Mouse (Mus musculus) testis, postnatal 10 days (tissue): ENCODE measurements around the gene Ptprj.
"Not testable (repeated sequence)": the region's sequence is repeated elsewhere in the genome, so short reads cannot be mapped to it uniquely, and the experiment has no call there.

ENCODE experiments used
- DNase-seq: peaks from one replicate; pipeline ENCODE4 v3.0.0; 2021; ENCODE audit warnings: low spot score

Ptprj gene

DNA sequence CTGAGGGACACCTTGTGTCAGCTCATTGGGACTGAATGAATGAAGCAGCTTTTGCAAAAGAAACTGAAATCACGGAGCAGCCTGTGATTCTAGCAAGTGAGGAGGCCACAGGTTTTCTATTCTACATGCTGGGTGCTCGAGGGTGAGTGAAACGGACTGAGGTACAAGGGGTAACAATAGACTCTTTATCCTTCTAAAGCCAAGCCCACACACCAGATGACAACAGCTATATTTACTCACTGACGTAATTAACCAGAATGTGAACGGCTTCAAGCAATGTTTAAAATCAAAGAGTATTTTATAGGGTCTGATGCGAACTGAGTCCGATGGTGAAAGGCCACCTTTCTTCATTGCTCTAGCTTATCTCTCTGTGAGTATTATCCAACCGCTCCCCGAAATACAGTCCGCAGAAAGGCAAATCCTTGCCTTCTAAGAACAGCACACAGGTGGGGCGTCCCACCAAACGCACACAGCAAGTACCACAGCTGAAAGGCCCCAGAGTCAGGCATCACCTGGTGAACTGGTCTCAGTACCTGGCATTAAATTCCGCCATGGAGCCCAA, 99.6 kb downstream of the Ptprj start:
- DNase-seq, result no peak

DNA sequence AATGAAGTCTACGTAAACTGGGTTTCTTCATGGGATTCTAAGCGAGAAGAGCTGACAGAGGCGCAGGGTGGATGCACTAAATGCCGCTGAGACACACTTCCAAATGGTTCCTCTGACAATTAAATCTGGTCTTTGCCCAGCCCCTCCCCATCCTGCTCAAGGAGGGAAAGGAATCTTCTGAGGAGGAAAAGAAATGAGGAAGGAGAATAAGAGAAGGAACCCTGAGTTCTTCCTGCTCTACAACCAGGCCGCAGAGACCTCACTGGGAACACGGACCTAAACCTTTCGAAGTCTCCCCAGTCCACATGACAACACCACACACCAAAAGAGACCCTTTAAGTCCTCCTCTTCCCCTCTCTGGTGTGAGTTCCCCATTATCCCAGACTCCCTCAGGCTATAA, 101.9 kb downstream of the Ptprj start:
- no peak for DNase-seq

DNA sequence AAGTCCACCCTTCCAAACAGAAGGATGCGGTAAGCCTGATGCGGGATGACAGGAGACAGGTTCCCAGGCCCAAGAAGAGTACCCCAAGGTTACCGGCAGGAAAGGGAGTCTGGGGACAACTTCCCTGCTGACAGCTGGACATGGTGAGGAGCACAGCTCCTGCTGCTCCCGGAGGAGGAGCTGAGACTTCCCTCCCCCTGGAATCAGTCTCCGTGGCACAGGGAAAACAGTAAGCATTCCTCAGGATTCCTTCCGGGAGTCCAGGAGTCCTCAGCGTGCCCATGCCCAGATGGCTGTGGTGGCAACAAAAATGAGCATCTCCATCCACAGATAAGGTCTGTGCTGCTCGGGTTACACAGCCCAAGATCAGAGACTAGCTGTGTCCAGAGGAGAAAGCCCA, 102.8 kb downstream of the Ptprj start:
- no peak for DNase-seq

DNA sequence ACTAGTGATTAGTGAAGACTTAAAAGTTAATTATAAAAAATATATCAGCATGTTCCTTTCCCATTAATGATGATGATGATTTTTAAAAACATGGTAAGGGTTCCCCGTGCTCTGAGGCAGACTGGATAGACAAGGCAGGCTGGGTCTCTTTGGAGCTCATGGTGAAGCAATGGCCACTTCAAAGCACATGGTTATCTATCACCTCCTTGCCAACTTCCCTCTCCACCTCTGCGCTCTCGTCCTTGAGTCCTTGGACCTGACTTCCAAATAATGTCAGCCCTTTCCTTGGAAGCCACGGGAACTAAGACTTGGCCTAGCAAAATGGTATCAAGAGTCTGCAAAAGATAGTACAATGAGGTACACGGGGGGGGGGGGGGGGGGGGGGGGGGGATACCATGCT, 103.7 kb downstream of the Ptprj start:
- no peak for DNase-seq

DNA sequence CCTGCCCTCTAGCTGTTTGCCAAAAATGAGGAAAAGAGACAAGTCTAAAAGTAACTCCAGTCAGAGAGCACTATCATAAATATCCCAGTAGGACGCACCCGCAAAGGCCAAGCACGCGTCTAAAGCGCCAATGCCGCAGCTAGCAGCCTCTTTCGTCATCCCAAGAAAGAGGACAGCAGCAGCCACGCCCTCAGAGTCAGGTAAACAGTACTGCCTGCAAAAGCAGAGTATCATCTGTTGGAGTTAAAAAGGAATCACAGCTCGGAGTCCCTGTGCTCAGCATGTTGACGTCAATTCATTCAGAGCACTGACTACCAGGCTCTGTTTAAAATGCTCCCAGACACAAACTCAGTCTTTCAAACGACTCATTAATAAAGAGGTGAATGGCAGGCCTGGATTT, 104.1 kb downstream of the Ptprj start:
- no peak for DNase-seq

DNA sequence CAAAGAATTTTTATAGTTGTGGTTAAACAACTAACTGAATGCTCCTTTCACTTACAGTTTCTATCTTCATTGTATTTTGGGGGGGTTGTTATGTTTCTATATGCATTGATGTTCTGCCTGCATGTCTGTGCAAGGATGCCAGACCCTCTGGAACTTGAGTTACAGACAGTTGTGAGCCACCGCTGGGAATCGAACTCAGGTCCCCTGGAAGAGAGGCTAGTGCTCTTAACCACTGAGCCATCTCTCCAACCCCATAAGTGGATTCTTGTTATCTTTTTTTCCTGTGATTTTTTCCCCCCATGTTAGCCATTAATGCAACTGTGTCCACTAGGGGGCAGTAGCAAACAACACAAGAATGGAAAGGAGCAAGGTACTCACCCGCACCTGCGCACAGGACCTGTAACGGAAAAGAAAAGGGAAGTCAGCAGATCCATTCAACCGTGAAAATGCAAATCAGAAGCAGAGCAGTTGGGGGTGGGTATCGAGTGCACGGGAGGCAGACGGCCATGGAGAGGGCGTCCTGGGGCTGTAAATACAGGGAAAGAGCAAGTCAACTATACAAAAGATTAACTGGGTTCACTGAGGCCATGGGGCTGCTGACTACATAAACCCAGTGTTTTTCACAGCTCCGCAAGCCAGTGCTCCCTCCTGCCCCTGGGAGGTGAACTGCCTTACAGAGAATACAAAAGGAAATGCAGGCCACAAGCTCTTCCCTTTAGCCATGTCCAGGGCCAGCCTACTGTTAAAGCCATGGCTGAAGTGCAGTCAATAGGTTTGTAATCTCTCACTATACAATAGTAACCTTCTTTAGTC, 105.6 kb downstream of the Ptprj start:
- peak; percentile 86 for DNase-seq

DNA sequence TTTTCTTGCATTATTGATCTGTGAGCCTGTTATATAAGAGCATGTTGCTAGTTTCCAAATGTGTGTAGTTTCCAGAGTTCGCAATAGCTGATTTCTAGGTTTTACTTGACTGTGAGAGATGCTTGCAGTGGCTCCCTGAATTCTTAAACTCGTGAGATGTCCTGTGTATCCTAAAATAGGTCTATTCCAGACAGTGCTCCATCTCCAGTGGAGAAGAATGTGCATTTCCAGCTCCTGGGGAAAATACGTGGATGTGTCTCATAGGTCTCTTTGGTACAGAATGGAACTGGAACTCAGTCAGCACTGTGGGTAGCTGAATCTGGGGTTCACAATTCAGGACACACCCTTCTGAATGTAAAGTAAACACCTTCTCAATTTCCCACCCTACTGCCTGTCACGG, 107.7 kb downstream of the Ptprj start:
- DNase-seq, result no peak

DNA sequence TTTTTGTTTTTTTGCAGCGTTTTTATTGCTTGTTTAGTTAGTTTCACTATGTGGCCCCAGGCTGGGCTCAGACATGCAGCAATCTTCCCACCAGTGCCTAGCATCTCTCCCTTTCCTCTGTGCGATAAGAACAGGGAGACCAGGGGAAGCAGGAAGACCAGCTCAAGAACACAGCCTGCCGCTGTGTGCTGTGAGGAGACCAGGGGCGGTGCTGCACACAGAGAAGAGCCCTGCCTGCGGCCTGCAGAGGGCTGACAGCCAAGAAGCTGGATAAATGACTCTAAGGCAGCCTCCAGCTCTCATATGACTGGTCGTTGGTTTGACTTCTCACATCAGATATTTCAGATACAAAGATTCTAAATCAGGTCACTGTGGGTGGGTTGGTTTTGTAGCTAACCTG, 110.3 kb downstream of the Ptprj start:
- no peak for DNase-seq

DNA sequence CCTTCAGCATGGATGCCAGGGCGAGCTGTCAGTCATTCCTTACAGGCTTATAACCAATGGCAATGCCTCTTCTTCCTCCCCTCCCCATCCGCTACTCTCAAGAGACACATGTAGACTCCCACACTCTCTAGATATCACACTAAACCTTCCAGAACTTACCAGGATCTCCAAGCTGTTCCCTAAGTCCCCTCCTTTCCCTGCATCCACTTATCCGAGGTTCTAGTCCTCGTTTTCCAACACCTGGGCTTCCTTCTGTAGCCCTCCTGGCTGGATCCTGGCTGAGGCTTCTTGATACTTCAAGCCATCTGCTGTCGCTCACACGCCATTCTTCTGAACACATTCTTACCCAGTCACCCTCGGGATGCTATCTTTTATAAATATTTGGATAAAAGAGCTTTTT, 114.0 kb downstream of the Ptprj start:
- DNase-seq, result no peak

DNA sequence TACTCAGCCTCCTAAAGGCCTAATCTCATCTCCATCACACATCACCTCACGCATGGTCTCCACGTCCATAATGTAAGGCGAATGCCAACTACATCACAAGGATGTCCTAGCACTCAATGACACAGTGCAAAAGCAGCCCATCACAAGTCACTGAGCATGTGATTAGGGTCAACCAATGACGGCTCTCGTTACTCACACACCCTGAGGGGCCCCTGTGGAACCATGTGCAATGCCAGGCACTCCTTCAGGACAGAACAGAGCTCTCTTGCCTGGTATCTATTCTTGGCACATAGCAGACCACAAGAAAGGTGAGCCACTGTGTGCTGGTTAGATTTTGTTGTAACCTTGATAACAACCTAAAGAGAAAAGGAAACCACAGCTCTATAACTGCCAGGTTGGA, 116.7 kb downstream of the Ptprj start:
- no peak for DNase-seq

DNA sequence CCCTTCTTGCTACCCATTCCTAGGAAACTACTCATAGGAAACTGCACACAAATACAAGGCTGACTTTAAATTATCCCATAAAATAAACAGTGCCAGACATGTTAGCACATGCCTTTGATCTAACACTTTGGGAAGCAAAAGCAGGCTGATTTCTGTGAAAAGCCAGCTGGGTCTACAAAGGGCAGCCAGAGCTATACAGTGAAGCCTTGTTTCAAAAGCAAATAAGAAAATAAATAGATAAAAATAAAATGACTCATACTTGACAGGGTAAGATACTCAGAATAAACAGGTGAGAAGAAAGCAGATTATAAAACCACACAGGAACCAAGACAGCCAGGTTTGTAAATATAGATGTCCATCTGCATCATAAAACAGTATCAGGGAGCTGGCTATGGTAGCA, 118.2 kb downstream of the Ptprj start:
- no peak for DNase-seq

DNA sequence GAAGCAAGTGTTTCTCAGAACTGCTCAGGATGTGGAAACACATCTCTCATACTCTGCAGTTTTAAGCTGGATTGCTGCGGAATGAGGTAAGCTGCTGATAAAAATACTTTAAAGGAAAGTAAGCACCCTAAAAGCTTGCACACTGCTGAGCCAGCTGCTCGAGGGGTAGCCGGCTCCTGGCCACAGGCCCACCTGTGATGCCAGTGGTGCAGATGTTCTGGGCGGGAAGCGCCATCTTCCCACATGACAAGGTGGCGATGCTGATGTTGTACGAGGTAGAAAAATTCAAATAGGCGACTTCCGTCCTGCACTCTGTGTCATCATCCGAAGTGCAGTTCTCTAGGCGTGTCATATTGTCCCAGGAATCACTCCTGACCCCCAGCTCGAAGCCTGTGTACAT, 122.5 kb downstream of the Ptprj start:
- no peak for DNase-seq

DNA sequence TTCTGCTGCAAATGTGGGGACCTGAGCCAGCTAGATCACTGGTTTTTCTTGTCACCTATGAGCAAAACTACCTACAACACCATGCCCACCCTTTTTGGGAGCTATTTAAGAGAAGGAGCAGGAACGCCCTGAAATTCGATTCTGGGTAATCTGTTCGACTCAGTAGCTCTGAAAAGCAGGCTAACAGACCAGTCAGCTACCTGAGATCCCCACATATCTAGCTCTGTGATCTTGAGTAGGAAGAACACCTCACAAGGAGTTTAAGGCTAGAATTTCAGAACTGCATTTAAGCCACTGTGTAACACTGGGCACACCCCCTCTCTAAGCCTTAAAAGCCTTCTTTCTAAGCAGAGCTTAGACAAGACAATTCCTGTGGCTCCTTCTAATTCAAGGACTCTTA, 128.1 kb downstream of the Ptprj start:
- no peak for DNase-seq

DNA sequence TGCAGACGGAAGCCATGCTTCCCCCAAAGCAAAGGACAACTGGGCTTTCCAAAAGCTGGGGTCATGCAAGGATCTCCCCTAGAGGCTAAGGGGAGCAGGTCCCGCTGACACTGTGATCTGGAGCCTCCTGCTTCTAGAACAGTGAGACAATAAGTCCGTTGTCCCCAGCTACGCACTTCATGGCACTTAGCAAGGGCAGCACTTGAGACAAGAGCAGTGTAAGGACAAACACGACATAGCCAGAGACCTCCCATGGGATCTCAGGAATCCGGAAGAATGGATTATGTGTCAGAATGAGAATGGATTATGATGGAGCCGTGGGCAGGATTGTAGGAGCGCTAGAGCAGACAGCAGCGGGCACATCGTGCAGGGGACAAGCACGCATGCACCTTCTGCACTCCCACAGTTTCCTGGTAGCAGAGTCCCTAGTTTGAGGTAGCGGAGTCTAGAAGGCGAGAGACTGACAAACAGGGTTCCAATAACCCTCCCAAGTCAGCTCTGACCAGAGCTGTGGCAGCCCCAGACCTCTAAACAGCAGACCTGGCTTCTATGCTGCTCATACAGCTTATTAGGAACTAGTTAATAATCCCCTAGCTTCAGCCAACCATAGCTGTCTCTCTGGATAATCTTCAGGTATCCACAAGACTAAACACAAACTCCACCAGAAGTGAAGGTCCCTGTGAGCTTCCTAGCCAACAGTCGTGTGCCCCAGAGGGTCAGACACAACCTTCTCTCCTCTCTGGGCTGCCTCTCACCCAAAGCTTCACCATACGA, 131.3 kb downstream of the Ptprj start:
- no peak for DNase-seq

DNA sequence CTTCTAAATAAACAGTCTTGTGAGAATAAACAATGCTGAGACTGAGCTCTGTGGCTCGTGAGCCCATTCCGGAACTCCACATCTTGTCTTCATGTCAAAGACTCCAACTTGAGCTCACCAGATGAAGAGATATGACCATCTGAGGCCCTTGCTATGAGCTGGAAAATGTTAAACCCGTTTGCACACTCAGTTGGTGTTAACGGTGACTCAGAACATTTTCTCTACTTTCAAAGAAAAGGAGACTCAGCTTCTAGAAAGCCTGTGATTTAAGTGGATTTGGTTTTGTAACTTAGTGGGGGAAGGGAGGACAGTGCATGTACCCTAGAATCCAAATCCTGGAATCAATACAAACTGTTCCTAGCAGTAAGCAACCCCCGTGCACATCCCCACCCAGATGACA, 136.6 kb downstream of the Ptprj start:
- DNase-seq, result no peak

DNA sequence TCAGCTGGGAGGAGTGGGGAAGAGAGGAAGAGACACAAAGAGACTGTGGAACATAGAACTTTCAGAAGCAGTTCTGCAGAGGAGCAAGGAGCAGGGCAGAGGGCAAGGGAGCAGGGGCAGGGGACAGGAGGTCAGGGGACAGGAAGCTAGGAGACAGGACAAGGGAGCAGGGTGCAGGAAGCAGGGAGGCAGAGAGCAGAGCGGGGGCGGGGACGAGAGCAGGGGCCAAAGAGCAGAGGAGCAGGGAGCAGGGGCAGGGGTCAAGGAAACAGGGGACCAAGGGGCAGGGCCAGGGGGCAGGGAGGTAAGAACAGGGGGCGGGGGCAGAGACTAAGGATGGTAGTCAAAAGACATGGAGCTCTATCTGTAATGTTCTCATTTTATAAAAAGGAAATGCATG, 138.6 kb downstream of the Ptprj start:
- not testable (repeated sequence) for DNase-seq

DNA sequence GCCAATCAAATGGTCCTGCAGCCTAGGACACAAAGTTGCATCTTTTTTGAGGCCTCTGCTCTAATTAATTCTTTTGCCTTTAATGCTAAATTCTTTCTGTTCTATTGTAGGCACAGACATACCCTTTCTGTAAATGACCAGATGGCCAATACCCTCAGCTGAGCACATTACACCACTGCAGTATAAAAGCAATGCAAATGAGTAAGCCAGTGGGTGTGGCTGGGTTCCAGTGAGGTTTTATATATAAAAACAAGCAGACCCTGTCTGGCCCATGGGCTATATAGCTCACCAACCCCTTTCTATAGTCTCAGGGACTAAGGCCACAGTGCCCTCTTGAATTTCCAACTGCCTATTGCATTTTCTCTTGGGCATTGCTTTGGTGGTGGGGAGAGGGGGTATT, 140.3 kb downstream of the Ptprj start:
- DNase-seq, result not testable (repeated sequence)

DNA sequence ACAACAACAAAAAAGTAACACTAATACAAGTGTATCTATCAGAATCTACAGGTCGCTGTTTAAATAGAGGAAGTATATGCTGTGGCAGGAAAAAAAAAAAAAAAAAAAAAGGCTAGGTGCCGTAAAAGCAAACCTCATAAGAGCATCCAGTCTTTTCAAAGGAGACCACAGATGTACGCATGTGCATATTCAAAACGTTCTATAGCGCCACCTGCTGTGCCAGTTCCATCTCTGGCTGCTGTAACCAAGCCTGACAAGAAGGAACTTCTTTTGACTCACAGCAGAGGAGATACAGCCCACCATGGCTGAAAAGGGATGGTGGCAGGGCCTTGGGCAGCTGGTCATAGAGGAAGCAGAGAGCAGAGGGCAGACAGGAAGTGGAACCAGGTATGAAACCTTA, 143.0 kb downstream of the Ptprj start:
- DNase-seq, result not testable (repeated sequence)

DNA sequence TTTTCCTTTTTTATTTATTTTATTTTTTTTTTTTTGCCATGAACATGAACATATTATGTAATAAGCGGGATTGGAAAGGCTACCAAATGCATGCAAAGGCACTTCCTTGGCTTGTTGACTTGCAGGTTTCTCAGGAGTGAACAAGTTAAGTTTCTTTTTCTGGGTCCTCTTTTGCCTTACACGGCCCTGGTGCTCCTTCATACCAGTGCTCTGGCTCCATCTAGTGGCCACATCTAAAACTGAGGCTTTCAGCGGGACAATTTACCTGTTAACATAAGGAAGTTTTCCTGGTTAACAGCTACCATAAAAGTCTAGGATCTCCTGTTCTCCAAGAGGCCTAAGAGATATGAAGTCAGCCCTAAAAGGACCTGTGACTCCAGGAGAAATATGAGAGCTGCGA, 150.7 kb downstream of the Ptprj start:
- DNase-seq, result not testable (repeated sequence)

DNA sequence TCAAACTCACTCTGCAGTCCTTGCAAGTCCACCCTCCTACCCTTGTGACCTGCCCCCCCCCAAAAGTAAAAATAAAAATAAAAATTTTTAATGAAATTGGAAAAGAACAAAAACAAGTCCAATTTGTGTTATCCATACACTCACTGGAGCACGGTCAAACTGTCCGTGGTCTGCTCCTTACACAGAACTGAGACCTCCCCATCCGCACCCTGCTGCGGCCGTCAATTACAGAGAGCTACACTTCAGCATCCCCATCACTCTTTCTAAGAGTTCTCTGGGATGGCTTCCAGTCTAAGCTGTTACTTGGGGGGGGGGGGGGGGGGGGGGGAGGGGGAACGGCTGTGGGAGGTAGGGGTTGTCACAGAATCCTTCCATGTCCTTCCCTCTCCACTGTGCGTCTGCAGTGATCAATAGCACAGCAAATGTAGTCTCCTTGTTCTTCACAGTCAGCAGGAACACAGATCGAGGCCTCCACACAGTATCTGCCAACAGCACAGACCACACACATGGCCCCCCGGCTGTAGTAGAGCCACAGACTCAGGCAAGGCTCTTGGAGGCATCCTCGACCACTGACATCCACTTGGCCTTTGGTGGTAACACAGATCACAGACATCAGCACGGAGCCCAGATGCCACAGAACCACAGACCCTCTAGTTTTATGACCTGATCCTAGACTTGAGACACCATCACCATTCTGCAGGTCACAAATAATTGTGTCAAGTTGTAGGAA, 151.3 kb downstream of the Ptprj start:
- not testable (repeated sequence) for DNase-seq

DNA sequence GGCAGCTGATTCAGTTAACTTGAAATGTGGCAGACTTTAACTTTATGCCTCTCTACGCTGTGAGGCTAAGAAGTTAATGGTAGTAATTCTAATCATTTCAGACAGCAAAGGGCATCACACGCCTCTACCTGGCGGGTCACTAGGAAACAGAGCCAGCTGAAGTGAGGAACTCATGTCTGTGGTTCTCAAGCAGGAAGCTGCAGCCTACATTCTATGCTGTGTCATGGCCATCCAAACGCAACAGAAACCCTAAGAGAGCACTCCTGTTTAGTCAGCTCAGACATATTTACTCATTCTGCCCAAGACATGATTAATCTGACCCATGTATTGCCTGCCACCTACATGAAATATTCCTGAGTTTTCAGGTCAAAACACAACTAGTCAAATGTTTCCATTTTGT, 155.5 kb downstream of the Ptprj start:
- DNase-seq, result not testable (repeated sequence)

DNA sequence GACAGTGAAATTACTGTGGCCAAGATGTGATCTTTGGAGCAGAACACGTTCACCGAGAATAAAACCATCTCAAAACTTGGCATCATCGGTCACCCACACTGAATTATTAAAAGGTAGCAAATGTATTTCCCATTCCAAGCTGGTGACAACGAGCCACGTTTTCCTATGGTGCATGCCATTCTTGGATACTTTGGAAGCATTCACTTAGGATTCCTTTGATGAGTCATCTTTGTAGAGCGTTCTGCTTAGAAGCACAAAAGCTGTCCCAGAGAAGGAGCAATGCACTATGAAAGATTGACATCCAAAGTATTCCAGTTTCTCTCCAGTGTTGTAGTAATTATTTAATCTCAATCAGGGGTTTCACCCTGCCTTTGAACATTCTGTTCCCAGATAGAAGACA, 158.2 kb downstream of the Ptprj start:
- DNase-seq, result not testable (repeated sequence)
